Mouse (Mus musculus) embryonic stem cell, embryonic (primary cell): ENCODE data around the gene A830005F24Rik.

Experiments used
- CTCF ChIA-PET, 4 experiments: fragments of 300-600 bp in 2 of 4; fragments of 350-600 bp in 2 of 4; sonication (Branson Sonifier 250); formaldehyde crosslinking; loops; one replicate each; lab custom pipeline; 2022; ENCODE audit warnings: inconsistent platforms in 2 of 4; lab: Charles Lee
- POLR2A ChIA-PET, 4 experiments: fragments of 300-600 bp in 2 of 4; fragments of 350-600 bp in 2 of 4; sonication (Branson Sonifier 250); formaldehyde crosslinking; loops; one replicate each; lab custom pipeline; 2022; ENCODE audit warnings: antibody characterized with exemption in 4 of 4, inconsistent platforms in 1 of 4; lab: Charles Lee

The A830005F24Rik gene

DNA sequence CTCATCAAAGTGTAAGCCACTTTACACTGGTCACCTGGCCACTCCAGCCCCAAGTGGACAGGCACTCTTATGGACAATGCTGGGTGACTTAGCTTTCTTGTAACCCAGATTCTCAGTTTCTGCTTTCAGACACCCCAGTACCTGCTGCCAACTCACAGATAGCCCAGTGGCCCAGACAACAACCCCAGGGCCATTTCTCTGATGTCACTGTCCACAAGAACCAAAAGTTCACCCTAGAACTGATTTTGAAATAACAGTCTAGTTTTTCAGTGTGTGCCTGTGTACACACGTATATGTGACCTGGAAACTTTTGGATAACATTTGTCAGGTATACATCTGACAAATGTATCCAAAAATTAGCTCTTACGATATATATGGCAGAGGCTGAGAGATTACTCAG is 48.1 kb downstream of the A830005F24Rik start:
- ChIA-PET POLR2A (interaction anchor here (1.0 to 16.8 kb wide), 7 partner anchors 9 to 24 kb away, joined by 3 to 370 read pairs (median 10); no protein-coding TSS in a partner anchor), CTCF (interaction anchor here in 1 of 4 experiments (0.5 kb wide), 1 partner anchor 14 kb away, joined by 3 read pairs; no protein-coding TSS in a partner anchor)

DNA sequence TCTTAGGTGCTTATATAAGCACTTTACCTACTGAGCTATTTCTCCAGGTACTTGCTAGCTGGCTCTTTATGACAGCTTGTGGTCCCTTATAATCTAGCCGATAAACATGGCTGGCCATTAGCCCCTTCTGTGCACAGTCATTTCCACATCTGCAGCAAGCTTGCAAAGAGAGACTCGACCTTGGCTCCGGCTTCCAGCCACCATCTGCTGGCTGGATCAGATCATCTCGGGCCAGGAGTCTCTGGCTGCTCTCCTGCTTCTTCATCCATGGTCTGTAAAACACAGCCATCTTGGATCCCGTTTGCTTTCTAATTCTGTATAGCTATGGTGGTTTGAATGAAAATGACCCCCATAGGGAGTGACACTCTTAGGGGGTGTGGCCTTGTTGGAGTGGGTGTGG is 49.0 kb downstream of the A830005F24Rik start:
- POLR2A ChIA-PET = interaction anchor here (0.7 to 16.8 kb wide), 13 partner anchors 8 to 170 kb away, joined by 3 to 370 read pairs (median 8); no protein-coding TSS in a partner anchor
- CTCF ChIA-PET = interaction anchor here in 1 of 4 experiments (0.7 to 1.6 kb wide), 2 partner anchors 9 to 1631 kb away, joined by 3 read pairs; no protein-coding TSS in a partner anchor
